Mouse (Mus musculus) erythroblast, embryonic 14.5 days (primary cell): ENCODE data around the gene Kif2c.

ENCODE experiments used
- GATA1 ChIP-seq: IDR thresholded peaks from 2 replicates; pipeline ENCODE4 v1.6.1; 2012; ENCODE audit warnings: low read length, inconsistent platforms, mixed read lengths
- TAL1 ChIP-seq: IDR thresholded peaks from 3 replicates; pipeline ENCODE4 v1.6.1; 2012; ENCODE audit warnings: low read length, inconsistent platforms, mixed read lengths

DNA sequence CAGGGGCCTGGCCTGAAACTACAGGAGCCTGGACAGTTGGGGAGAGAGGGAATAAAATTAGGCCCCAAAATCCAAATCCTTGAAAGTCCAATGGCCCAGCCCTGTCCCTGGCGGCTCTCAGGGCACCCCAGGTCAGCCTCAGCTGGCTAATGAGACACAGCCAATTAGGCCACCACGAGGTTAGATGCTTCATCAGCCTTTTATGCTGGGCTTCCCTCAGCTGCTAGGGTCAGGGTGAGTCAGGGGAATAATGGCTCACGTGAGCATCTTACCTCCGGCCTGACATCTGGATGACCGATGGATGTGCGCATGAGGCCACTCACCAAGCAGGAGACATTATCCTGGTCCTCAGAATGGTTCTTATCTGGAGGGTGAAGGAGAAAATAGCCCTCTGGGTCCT is 51.6 kb downstream of the Kif2c start:
- no peak for TF ChIP-seq TAL1
- no peak for TF ChIP-seq GATA1
